Comparison of ENCODE assay signal across 8 mouse cellular contexts in the genomic region with DNA sequence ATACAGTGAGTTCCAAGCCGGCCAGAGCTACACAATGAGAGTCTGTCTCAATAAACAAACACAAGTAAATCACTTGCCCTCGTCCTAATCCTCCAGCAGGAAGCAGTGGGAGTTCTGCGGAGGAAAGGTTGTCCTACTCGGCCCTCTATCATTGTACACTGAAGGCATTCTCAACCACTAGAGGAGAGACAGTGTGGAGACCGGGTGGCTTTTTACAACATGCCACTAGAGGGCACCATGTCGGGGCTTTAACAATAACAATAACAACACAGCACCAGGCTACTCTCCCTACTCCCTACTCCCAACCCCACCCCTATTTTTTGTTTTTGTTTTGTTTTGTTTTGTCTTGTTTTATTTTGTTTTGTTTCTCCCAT. TPM values are rescaled to one million over a fixed set of nuclear protein-coding genes. Genes with fewer than 3 reads are reported as not detected.
A peak's percentile ranks its signal among the peaks of the same experiment; 100 is the strongest.
DNase-seq lines count a peak whose midpoint lies in the region; ATAC-seq and TF ChIP-seq lines count a peak whose summit lies in the region.

No protein-coding gene starts in this region.

- H3K4me1 ChIP-seq in midbrain, embryonic 11.5 days (ENCODE audit: control insufficient read depth, insufficient read depth, low read length): peaks cover 5% of the 10 kb centered on the region
- H3K4me1 ChIP-seq in midbrain, embryonic 15.5 days: no peaks in the 10 kb centered on the region
- no peaks in the 10 kb centered on the region for H3K4me1 ChIP-seq in forebrain, postnatal 0 days (ENCODE audit: insufficient read depth)
- H3K4me1 ChIP-seq in hindbrain, embryonic 16.5 days (ENCODE audit: control insufficient read depth, insufficient read depth, low read depth, low read length): no peaks in the 10 kb centered on the region

- WGBS in midbrain, embryonic 11.5 days: 46% methylated on average over 6 of the region's 6 CpGs
- 34% methylated on average over 6 of the region's 6 CpGs for WGBS in midbrain, embryonic 15.5 days
- 33% methylated on average over 6 of the region's 6 CpGs for WGBS in forebrain, postnatal 0 days
- 47% methylated on average over 6 of the region's 6 CpGs for WGBS in hindbrain, embryonic 16.5 days

- no peak overlapping the region for H3K9ac ChIP-seq in midbrain, embryonic 11.5 days (ENCODE audit: low read length)
- H3K9ac ChIP-seq in midbrain, embryonic 15.5 days: no peak overlapping the region
- H3K9ac ChIP-seq in forebrain, postnatal 0 days: no peak overlapping the region
- H3K9ac ChIP-seq in hindbrain, embryonic 16.5 days (ENCODE audit: low read depth, low read length): no peak overlapping the region

- H3K9me3 ChIP-seq in midbrain, embryonic 11.5 days (ENCODE audit: control insufficient read depth, low read length): no peaks in the 10 kb centered on the region
- H3K9me3 ChIP-seq in midbrain, embryonic 15.5 days: no peaks in the 10 kb centered on the region
- H3K9me3 ChIP-seq in forebrain, postnatal 0 days (ENCODE audit: low read length): no peaks in the 10 kb centered on the region
- H3K9me3 ChIP-seq in hindbrain, embryonic 16.5 days (ENCODE audit: control insufficient read depth, low read length): no peaks in the 10 kb centered on the region

- TF ChIP-seq CTCF in forebrain, postnatal 0 days (IDR thresholded peaks at IDR 0.05; ENCODE audit: low read depth): peak; percentile 49

- no peak overlapping the region for H3K4me2 ChIP-seq in midbrain, embryonic 11.5 days
- no peak overlapping the region for H3K4me2 ChIP-seq in midbrain, embryonic 15.5 days
- H3K4me2 ChIP-seq in forebrain, postnatal 0 days (ENCODE audit: low read depth): no peak overlapping the region
- no peak overlapping the region for H3K4me2 ChIP-seq in hindbrain, embryonic 16.5 days (ENCODE audit: low read length)

- H3K27me3 ChIP-seq in midbrain, embryonic 11.5 days (ENCODE audit: control insufficient read depth, insufficient read depth, low read length): no peaks in the 10 kb centered on the region
- no peaks in the 10 kb centered on the region for H3K27me3 ChIP-seq in midbrain, embryonic 15.5 days (replicated peaks)
- no peaks in the 10 kb centered on the region for H3K27me3 ChIP-seq in forebrain, postnatal 0 days (ENCODE audit: insufficient read depth, low read length)
- no peaks in the 10 kb centered on the region for H3K27me3 ChIP-seq in hindbrain, embryonic 16.5 days (replicated peaks; ENCODE audit: control insufficient read depth, insufficient read depth, low read length)
- no peaks in the 10 kb centered on the region for H3K27me3 ChIP-seq in splenic B cell, adult 2 months (ENCODE audit: control insufficient read depth, insufficient read depth, low read length, poor library complexity, severe bottlenecking)

- H3K36me3 ChIP-seq in midbrain, embryonic 11.5 days (ENCODE audit: control insufficient read depth, insufficient read depth, low read length): no peaks in the 10 kb centered on the region
- no peaks in the 10 kb centered on the region for H3K36me3 ChIP-seq in midbrain, embryonic 15.5 days (replicated peaks)
- no peaks in the 10 kb centered on the region for H3K36me3 ChIP-seq in forebrain, postnatal 0 days (ENCODE audit: insufficient read depth)
- H3K36me3 ChIP-seq in hindbrain, embryonic 16.5 days (ENCODE audit: control insufficient read depth, insufficient read depth, low read length): no peaks in the 10 kb centered on the region
- H3K36me3 ChIP-seq in splenic B cell, adult 2 months (ENCODE audit: control insufficient read depth, insufficient read depth, low read length, poor library complexity, severe bottlenecking): no peaks in the 10 kb centered on the region

- H3K4me3 ChIP-seq in midbrain, embryonic 11.5 days (ENCODE audit: low read depth, low read length): no peak overlapping the region
- H3K4me3 ChIP-seq in midbrain, embryonic 15.5 days: no peak overlapping the region
- H3K4me3 ChIP-seq in forebrain, postnatal 0 days (ENCODE audit: low read depth, low read length): no peak overlapping the region
- no peak overlapping the region for H3K4me3 ChIP-seq in hindbrain, embryonic 16.5 days (ENCODE audit: low read length)

- H3K27ac ChIP-seq in midbrain, embryonic 11.5 days (ENCODE audit: low read depth, low read length): no peak overlapping the region
- no peak overlapping the region for H3K27ac ChIP-seq in midbrain, embryonic 15.5 days
- no peak overlapping the region for H3K27ac ChIP-seq in forebrain, postnatal 0 days (ENCODE audit: low read depth, low read length)
- H3K27ac ChIP-seq in hindbrain, embryonic 16.5 days (ENCODE audit: low read depth, low read length): no peak overlapping the region

- peak; percentile 19; the same call in 1 of the 2 replicates for ATAC-seq in midbrain, embryonic 11.5 days (ENCODE audit: low FRiP score)
- no peak for ATAC-seq in midbrain, embryonic 15.5 days (replicated peaks)
- peak; percentile 50; the same call in 1 of the 2 replicates for ATAC-seq in forebrain, postnatal 0 days
- ATAC-seq in hindbrain, embryonic 16.5 days: 0 out of 2 replicates have a peak, but pooled peaks have one; percentile 17

- DNase-seq in midbrain, embryonic 11.5 days (ENCODE audit: low spot score, missing footprints): peak; percentile 84
- peak; percentile 67 for DNase-seq in brain, adult 2 months (ENCODE audit: low read depth, low spot score)
- DNase-seq in forebrain, postnatal 0 days: peak; percentile 33
- DNase-seq in left cerebral cortex, adult 11 months (ENCODE audit: low spot score): peak; percentile 47
- DNase-seq in lung, postnatal 25 days (ENCODE audit: low spot score): peak; percentile 72
- DNase-seq in splenic B cell, adult 2 months (ENCODE audit: low read depth, low spot score): peak; percentile 76

RNA-seq across cellular contexts. Expression of gene Il5, which starts 17.0 kb away (rescaled TPM):
- not detected in 2 replicates for polyA plus RNA-seq in midbrain, embryonic 11.5 days (2014; fragmentation: Nextera tagmentation; extraction: Ambion mirVana)
- not detected in 2 replicates for polyA plus RNA-seq in midbrain, embryonic 15.5 days (2015; fragmentation: Nextera tagmentation; extraction: Ambion mirVana)
- total RNA-seq in forebrain, postnatal 0 days (2014; rRNA removed): 0.23 and 0.29 TPM in 2 replicates
- 0.10 and 0.18 TPM in 2 replicates for polyA plus RNA-seq in forebrain, postnatal 0 days (2015; fragmentation: Nextera tagmentation; extraction: Ambion mirVana)
- polyA plus RNA-seq in hindbrain, embryonic 16.5 days (2015; fragmentation: Nextera tagmentation; extraction: Ambion mirVana): not detected in 2 replicates

RNA-seq across cellular contexts. Expression of gene Rad50, which starts 30.4 kb away (rescaled TPM):
- 20.7 and 21.7 TPM in 2 replicates for polyA plus RNA-seq in midbrain, embryonic 11.5 days (2014; fragmentation: Nextera tagmentation; extraction: Ambion mirVana)
- polyA plus RNA-seq in midbrain, embryonic 15.5 days (2015; fragmentation: Nextera tagmentation; extraction: Ambion mirVana): 10.5 and 11.5 TPM in 2 replicates
- 7.1 and 9.2 TPM in 2 replicates for total RNA-seq in forebrain, postnatal 0 days (2014; rRNA removed)
- polyA plus RNA-seq in forebrain, postnatal 0 days (2015; fragmentation: Nextera tagmentation; extraction: Ambion mirVana): 8.6 and 11.8 TPM in 2 replicates
- 11.7 and 12.3 TPM in 2 replicates for polyA plus RNA-seq in hindbrain, embryonic 16.5 days (2015; fragmentation: Nextera tagmentation; extraction: Ambion mirVana)

RNA-seq across cellular contexts. Expression of gene Irf1, which starts 32.3 kb away (rescaled TPM):
- 2.8 and 3.7 TPM in 2 replicates for polyA plus RNA-seq in midbrain, embryonic 11.5 days (2014; fragmentation: Nextera tagmentation; extraction: Ambion mirVana)
- 2.6 and 3.1 TPM in 2 replicates for polyA plus RNA-seq in midbrain, embryonic 15.5 days (2015; fragmentation: Nextera tagmentation; extraction: Ambion mirVana)
- 3.1 and 3.7 TPM in 2 replicates for total RNA-seq in forebrain, postnatal 0 days (2014; rRNA removed)
- 3.2 and 4.0 TPM in 2 replicates for polyA plus RNA-seq in forebrain, postnatal 0 days (2015; fragmentation: Nextera tagmentation; extraction: Ambion mirVana)
- polyA plus RNA-seq in hindbrain, embryonic 16.5 days (2015; fragmentation: Nextera tagmentation; extraction: Ambion mirVana): 3.5 and 3.9 TPM in 2 replicates

RNA-seq across cellular contexts. Expression of gene Gm17334, which starts 35.4 kb away (rescaled TPM):
- not detected in 2 replicates for polyA plus RNA-seq in midbrain, embryonic 11.5 days (2014; fragmentation: Nextera tagmentation; extraction: Ambion mirVana)
- polyA plus RNA-seq in midbrain, embryonic 15.5 days (2015; fragmentation: Nextera tagmentation; extraction: Ambion mirVana): not detected in 2 replicates
- 1.5 TPM in 1 of 2 replicates, not detected in the other for total RNA-seq in forebrain, postnatal 0 days (2014; rRNA removed)
- not detected in 2 replicates for polyA plus RNA-seq in forebrain, postnatal 0 days (2015; fragmentation: Nextera tagmentation; extraction: Ambion mirVana)
- polyA plus RNA-seq in hindbrain, embryonic 16.5 days (2015; fragmentation: Nextera tagmentation; extraction: Ambion mirVana): not detected in 2 replicates

Comparison
In these comparisons a context has a peak if more than half of its experiments do, and no peak if none do; other contexts are left out.
1. DNase-seq: peak in every context shown above with its lines; median percentile 84 in midbrain, embryonic 11.5 days; 76 in splenic B cell, adult 2 months; 72 in lung, postnatal 25 days; 67 in brain, adult 2 months; 47 in left cerebral cortex, adult 11 months; 33 in forebrain, postnatal 0 days.